ENCODE assay signal across 12 mouse cellular contexts in the genomic region with DNA sequence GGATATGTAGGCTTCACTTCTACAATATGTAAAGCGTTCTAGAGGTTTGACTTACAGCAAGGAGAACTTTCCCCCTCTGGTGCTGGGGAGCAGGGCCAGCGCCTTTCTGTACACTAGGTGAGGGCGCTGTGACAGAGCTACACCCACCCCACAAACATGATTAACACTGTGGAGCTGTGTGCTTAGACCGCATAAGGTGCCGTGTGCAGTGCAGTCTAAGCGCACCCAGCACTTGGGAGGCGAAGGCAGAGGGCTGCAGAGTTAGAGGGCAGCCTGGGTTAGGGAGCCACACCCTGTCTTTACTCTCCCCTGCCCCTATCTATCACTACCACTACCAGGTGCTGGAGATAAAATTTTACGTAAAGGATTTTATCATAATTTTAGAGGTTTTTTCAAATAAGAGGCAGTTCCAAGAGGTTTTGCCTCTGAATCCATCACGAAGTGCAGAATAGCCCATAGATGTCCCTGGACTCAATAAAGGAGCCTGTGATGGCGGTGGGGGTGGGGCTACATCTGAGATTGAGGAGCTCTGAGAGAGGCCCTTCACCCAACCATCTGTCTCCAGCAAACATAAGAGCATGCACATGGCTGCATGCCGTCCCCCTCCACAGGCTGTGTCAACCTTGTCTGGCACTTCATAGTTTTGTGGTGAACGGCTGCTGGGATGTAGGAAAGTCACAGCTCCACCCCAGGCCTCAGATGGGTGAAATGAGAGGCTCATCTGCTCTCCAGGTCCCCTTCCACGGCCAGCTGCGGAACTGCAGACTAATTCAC.
DNase-seq lines count a peak whose midpoint lies in the region; ATAC-seq and TF ChIP-seq lines count a peak whose summit lies in the region.
"Had no signal": no experiment of that assay in that cellular context is flagged by ENCODE, and none has a peak within 500 bp of the region (broad histone marks: within the 10 kb centered on the region; RNA-seq: fewer than 3 reads in every experiment).

No protein-coding gene starts in this region.

- no peak overlapping the region for H3K27ac ChIP-seq in liver, embryonic 14.5 days
- H3K27ac ChIP-seq in liver, postnatal 0 days (ENCODE audit: low read depth) = no peak overlapping the region
- no peak overlapping the region for H3K27ac ChIP-seq in forebrain, embryonic 11.5 days (ENCODE audit: low read depth, low read length)
- H3K27ac ChIP-seq in hindbrain, embryonic 16.5 days (ENCODE audit: low read depth, low read length) = no peak overlapping the region

- H3K27me3 ChIP-seq in liver, embryonic 14.5 days (ENCODE audit: control insufficient read depth, insufficient read depth, low read length) = no peaks in the 10 kb centered on the region
- H3K27me3 ChIP-seq in liver, postnatal 0 days (ENCODE audit: insufficient read depth, low read length) = no peaks in the 10 kb centered on the region
- no peaks in the 10 kb centered on the region for H3K27me3 ChIP-seq in forebrain, embryonic 11.5 days (ENCODE audit: control insufficient read depth, insufficient read depth, low read length)
- H3K27me3 ChIP-seq in hindbrain, embryonic 16.5 days (replicated peaks; ENCODE audit: control insufficient read depth, insufficient read depth, low read length) = no peaks in the 10 kb centered on the region

- peak; percentile 28; the same call in 1 of the 2 replicates for ATAC-seq in liver, embryonic 14.5 days (ENCODE audit: insufficient read depth)
- no peak for ATAC-seq in liver, postnatal 0 days
- ATAC-seq in forebrain, embryonic 11.5 days (replicated peaks; ENCODE audit: low FRiP score) = peak; percentile 73
- ATAC-seq in hindbrain, embryonic 16.5 days = peak; percentile 64
- ATAC-seq: inflammation-experienced regulatory T-cells, adult 6 months had no signal

- no peaks in the 10 kb centered on the region for H3K36me3 ChIP-seq in liver, embryonic 14.5 days (replicated peaks; ENCODE audit: control insufficient read depth, insufficient read depth, low read depth)
- H3K36me3 ChIP-seq in liver, postnatal 0 days (replicated peaks; ENCODE audit: insufficient read depth, low read length) = peaks cover 5% of the 10 kb centered on the region
- peaks cover 7% of the 10 kb centered on the region for H3K36me3 ChIP-seq in forebrain, embryonic 11.5 days (ENCODE audit: control insufficient read depth, insufficient read depth, low read length)
- no peaks in the 10 kb centered on the region; the same call in 1 of the 2 replicates for H3K36me3 ChIP-seq in hindbrain, embryonic 16.5 days (ENCODE audit: control insufficient read depth, insufficient read depth, low read length)

- peak; percentile 75 to 77 for DNase-seq in cerebellum, postnatal 10 days
- no peak for DNase-seq in cerebellum, adult 18-20 months
- no peak for DNase-seq in liver, embryonic 14.5 days (ENCODE audit: low read depth in 3 of 3, low spot score in 3 of 3)
- no peak for DNase-seq in liver, postnatal 0 days
- no peak for DNase-seq in forebrain, embryonic 11.5 days (ENCODE audit: low spot score)
- DNase-seq in adrenal gland, postnatal 10 days = no peak
- DNase-seq in right cerebral cortex, postnatal 25 days = no peak
- DNase-seq: cerebellum, adult 9-11 months; heart, adult 11 months; right cerebral cortex, postnatal 4 days had no signal

- no peaks in the 10 kb centered on the region for H3K4me1 ChIP-seq in liver, embryonic 14.5 days (replicated peaks; ENCODE audit: control insufficient read depth in 2 of 2, insufficient read depth in 2 of 2, low read length in 1 of 2)
- no peaks in the 10 kb centered on the region for H3K4me1 ChIP-seq in liver, postnatal 0 days (ENCODE audit: insufficient read depth)
- no peaks in the 10 kb centered on the region for H3K4me1 ChIP-seq in forebrain, embryonic 11.5 days (replicated peaks; ENCODE audit: control insufficient read depth, insufficient read depth, low read length)
- peaks cover 1% of the 10 kb centered on the region; the same call in 1 of the 2 replicates for H3K4me1 ChIP-seq in hindbrain, embryonic 16.5 days (ENCODE audit: control insufficient read depth, insufficient read depth, low read depth, low read length)

- no peaks in the 10 kb centered on the region for H3K9me3 ChIP-seq in liver, embryonic 14.5 days (ENCODE audit: control insufficient read depth, low read length)
- no peaks in the 10 kb centered on the region for H3K9me3 ChIP-seq in liver, postnatal 0 days (ENCODE audit: low read length)
- no peaks in the 10 kb centered on the region for H3K9me3 ChIP-seq in forebrain, embryonic 11.5 days (ENCODE audit: control insufficient read depth, low read length)
- no peaks in the 10 kb centered on the region for H3K9me3 ChIP-seq in hindbrain, embryonic 16.5 days (ENCODE audit: control insufficient read depth, low read length)

- H3K4me2 ChIP-seq in liver, embryonic 14.5 days (ENCODE audit: low read depth) = no peak overlapping the region
- H3K4me2 ChIP-seq in liver, postnatal 0 days (ENCODE audit: low read depth, low read length) = no peak overlapping the region
- H3K4me2 ChIP-seq in forebrain, embryonic 11.5 days (ENCODE audit: low read depth, low read length, severe bottlenecking) = no peak overlapping the region
- H3K4me2 ChIP-seq in hindbrain, embryonic 16.5 days (ENCODE audit: low read length) = no peak overlapping the region

- H3K4me3 ChIP-seq in liver, embryonic 14.5 days (ENCODE audit: insufficient read depth in 1 of 2, low read depth in 2 of 2, low read length in 2 of 2) = no peak overlapping the region
- no peak overlapping the region for H3K4me3 ChIP-seq in liver, postnatal 0 days (ENCODE audit: low read depth, low read length)
- no peak overlapping the region for H3K4me3 ChIP-seq in forebrain, embryonic 11.5 days (ENCODE audit: low read depth, low read length)
- H3K4me3 ChIP-seq in hindbrain, embryonic 16.5 days (ENCODE audit: low read length) = no peak overlapping the region

- 54% methylated on average over 14 of the region's 14 CpGs for WGBS in liver, embryonic 14.5 days (ENCODE audit: insufficient replicate concordance)
- 74% methylated on average over 14 of the region's 14 CpGs for WGBS in liver, postnatal 0 days (ENCODE audit: insufficient replicate concordance)
- 85% methylated on average over 14 of the region's 14 CpGs for WGBS in forebrain, embryonic 11.5 days
- WGBS in hindbrain, embryonic 16.5 days = 77% methylated on average over 14 of the region's 14 CpGs

- TF ChIP-seq CTCF in liver, embryonic 14.5 days (IDR thresholded peaks at IDR 0.05; ENCODE audit: low read depth) = no peak
- TF ChIP-seq CTCF in liver, postnatal 0 days (IDR thresholded peaks at IDR 0.05; ENCODE audit: low read depth) = no peak

- no peak for TF ChIP-seq EP300 in liver, embryonic 14.5 days (IDR thresholded peaks at IDR 0.05; ENCODE audit: low read depth)
- no peak for TF ChIP-seq EP300 in liver, postnatal 0 days (IDR thresholded peaks at IDR 0.05; ENCODE audit: low read depth)

- no peak overlapping the region for H3K9ac ChIP-seq in liver, embryonic 14.5 days (replicated peaks)
- H3K9ac ChIP-seq in liver, postnatal 0 days (replicated peaks) = no peak overlapping the region
- H3K9ac ChIP-seq in forebrain, embryonic 11.5 days (ENCODE audit: low read length) = no peak overlapping the region
- H3K9ac ChIP-seq in hindbrain, embryonic 16.5 days (ENCODE audit: low read depth, low read length) = no peak overlapping the region

Comparison
In these comparisons a context has a peak if more than half of its experiments do, and no peak if none do; other contexts are left out.
1. DNase-seq: peak in cerebellum, postnatal 10 days (2 of 2); none in cerebellum, adult 18-20 months (0 of 2), liver, embryonic 14.5 days (0 of 3), liver, postnatal 0 days (single experiment), forebrain, embryonic 11.5 days (single experiment), adrenal gland, postnatal 10 days (single experiment) and right cerebral cortex, postnatal 25 days (single experiment).